Mouse (Mus musculus) layer of hippocampus, postnatal 25 days (tissue): ENCODE data around the gene Aldh6a1. TPM values are rescaled to one million over a fixed set of nuclear protein-coding genes. Genes with fewer than 3 reads are reported as not detected.

ENCODE experiments used
- DNase-seq, 2 experiments: peaks; one replicate each; pipeline ENCODE4 v3.0.0; 2022; ENCODE audit warnings: mixed read lengths in 2 of 2, low spot score in 1 of 2; ENCODE audit errors: extremely low spot score in 1 of 2
- total RNA-seq, 2 experiments: library from RNA; stranded (reverse); gene quantifications; 2 replicates each; pipeline ENCODE4 v1.2.3; 2021

Aldh6a1 gene
- total RNA-seq, 2 experiments from 2014 or later: 45.1 to 47.5 TPM

DNA sequence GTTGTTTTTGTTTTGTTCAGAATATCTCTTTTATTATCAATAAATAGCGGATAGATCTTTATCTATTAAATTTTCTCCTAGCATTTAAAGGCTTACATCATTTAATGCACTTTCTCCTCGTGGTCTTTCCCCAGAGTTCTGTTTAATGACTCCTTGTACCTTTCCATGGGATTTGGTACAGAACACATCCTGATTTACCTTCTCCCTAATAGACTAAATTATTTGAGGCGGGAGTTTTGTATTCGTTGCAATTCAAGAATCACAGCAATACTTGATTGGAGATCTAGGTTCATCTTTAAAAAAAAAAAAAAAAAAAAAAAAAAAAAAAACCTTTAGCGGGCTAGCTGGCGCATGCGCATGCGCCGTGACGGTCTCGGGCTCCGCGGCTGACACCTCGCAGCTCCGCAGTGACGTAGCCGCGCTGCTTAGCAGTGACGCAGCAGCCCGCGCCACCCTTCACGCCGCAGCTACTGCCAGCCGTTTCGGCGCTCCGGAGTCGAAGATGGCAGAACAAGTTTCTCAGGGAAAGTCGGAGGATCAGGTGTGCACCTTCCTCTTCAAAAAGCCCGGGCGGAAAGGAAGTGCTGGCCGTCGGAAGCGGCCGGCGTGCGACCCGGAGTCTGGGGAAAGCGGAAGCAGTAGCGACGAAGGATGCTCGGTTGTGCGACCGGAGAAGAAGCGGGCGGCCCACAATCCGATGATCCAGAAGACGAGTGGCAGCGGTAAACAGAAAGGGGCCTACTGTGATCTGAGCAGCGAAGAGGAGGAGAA is 33.8 kb downstream of the Aldh6a1 start, which contains the start of gene Rnf113a2:
Gene Rnf113a2, plus strand, starts transcription at position 363 of the 771 bp plus-strand sequence.
- DNase-seq: peak; percentile 66 to 74

DNA sequence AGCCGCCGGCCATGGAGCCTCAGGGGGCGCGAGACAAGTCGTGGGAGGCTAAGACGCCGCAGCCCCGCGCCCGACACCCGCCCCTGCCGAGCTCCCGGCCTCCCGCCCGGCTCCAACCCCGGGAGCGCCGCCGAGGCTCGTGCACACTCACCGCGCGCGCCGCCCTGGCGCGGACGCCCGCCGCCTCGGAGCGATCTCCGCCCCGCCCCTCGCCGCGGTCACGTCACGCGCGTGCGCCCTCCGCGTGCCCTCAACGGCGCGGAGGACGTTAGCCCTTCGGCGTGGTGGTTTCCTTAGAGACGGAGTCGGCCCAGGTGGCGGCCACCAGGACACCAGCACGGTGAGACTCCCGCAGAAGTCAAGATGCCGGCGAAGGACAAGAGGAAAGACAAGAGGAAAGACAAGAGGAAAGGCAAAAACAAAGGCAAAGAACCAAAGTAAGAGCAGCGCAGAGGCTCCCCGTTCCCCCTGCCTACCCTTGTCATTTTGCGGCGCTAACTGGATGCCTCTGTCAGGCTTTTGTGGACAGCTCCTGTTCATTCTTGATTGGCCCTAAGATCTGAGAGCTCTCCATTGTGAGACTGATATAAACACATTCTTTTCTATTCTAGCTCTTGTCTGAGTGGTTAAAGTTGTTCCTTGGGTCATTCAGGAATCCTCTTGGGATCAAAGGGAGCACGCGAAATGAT is 41.8 kb downstream of the Aldh6a1 start, which contains the start of the genes Entpd5 and Bbof1:
Gene Entpd5, minus strand, starts transcription at position 211 of the 689 bp plus-strand sequence.
Gene Bbof1, plus strand, starts transcription at position 253 of the 689 bp plus-strand sequence.
- DNase-seq: peak; percentile 88 to 93

DNA sequence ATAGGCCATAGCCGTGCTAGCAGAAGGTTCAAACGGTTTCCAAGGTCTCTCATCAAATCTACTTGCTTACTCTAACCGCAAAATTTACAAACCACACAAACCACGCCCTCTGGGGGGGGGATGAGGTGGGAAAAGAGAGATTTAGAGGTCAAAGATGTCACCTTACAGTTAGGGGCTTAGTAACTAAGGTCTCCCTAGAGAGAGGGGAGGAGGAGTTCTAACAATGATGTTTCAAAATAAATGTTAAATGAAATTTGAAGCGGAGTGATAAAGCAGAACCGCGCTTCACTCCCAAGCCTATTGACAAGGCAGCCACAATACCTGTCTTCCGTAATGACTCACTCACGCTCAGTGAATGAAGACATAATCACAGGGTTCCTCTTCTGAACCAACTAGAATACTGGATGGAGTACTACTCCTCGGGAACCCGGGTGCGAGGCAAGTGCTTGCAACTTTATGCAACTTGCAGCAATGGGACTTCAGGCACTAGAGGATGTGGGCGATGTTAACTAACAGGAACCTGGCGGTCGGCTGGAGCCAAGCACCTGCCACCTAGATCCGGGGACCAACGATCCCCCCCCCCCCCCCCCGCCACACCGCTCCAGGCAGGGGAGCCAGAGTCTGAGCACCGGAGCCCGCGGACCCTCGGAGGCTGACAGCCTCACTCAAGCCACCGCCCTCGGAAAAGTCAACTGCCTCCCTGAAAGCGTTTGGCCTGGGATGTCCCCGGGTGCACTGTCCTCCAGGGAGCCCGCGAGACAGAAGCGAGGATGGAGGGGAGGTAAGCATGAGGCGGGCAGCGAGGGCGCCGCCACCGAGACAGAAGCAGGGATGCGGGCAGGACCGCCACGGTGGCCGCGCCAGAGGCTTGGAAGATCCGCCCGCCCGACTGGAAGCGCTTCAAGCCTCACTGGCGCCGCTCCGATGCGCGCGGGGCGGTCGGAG is 42.7 kb downstream of the Aldh6a1 start:
- peak in 1 of 2 experiments; percentile 8 for DNase-seq

GRCm38 (mm10) chr12:84407259-84407658 is 43.5 kb downstream of the Aldh6a1 start:
- DNase-seq: no peak

DNA sequence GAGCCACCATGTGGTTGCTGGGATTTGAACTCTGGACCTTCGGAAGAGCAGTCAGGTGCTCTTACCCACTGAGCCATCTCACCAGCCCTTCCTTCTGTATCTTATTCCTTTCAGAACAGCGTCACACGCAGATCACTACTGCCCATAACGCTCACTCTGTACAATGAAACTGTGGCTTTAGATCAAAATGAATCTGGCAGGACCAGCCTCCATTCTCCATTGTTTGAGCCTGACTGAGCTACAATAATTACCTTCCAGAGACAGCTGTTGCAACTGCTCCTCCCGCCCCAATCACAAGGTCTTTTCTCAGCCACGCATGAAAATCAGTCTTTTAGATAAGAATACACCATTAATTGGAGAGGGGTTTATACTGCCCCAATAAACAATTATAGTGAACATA is 46.3 kb downstream of the Aldh6a1 start:
- DNase-seq: no peak

- DNase-seq: no peak
Observed at GRCm38 (mm10) chr12:84402923-84403322, 47.9 kb downstream of the Aldh6a1 start.

GRCm38 (mm10) chr12:84400653-84401052 is 50.2 kb downstream of the Aldh6a1 start:
- DNase-seq: no peak

GRCm38 (mm10) chr12:84400068-84400467 is 50.7 kb downstream of the Aldh6a1 start:
- no peak for DNase-seq

DNA sequence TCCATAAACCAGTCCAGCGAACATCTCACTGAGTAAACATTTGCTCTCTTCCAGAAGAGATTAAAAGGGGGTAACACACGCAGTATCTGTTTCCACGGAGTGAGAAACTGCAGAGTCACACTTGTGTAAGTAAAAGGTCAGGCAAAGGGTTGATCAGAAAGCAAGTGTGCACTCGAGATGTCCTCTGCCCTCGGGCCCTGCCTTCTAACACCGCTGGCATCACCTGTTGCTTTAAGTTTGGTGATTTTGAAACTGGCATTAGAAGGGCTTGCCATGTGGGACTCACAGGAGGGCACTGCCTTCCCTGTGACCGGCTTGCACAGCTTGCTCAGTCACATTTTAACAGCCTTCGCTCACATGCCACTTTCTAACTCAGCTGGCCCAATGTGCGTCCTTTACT is 51.1 kb downstream of the Aldh6a1 start:
- DNase-seq: no peak

- DNase-seq: no peak
Observed at GRCm38 (mm10) chr12:84399135-84399534, 51.7 kb downstream of the Aldh6a1 start.

DNA sequence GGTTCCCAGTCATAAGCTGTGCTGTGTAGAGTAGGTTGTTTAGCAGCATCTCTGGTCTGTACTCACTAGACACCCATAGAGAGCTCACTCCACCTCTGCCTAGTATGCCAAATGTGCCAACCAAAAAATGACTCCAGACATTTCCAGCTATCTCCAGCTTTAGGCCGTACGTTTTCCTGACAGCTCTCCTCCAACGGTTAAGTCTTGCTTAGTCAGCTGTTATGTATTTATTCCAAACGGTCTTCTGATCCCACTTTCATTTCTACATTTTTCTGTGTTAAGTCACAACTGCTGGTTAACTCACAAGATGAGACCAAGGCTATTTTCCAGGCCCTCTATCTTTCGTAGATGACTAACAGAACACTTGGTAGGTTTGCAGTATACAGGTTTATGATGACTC is 52.2 kb downstream of the Aldh6a1 start:
- DNase-seq: no peak

GRCm38 (mm10) chr12:84397685-84398084 is 53.1 kb downstream of the Aldh6a1 start:
- no peak for DNase-seq

DNA sequence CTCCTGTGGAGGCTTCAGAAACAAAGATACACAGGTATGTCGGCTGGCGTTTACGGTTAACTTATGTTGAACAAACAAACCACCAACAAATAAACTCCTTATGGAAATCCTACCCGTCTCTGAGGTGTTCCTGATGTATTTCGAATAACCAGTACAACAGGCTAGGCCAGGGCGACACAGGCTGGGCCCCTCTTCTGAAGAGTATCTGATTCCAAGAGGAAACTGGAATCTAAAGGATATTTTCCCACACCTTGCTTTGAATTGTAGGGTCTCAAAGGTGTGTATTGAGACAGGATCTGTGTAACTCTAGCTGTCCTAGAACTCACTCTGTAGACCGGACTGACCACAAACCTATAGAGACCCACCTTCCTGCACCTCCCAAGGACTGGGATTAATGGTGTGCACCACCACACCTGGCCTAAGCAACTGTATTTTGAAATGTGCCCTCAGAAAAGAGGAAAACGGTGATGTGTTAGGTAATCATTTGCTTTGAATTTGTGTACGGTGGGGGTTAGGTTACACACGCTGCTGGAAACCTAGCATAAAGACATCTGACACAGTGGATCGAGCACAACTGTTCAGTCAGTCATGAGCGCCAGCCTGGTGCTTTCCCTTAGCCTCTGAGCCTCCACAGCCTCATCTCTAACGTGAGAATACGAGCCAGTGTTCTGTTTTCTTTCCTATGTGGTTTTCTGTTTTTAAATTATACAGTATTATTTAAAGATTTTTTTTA is 53.7 kb downstream of the Aldh6a1 start:
- no peak for DNase-seq

DNA sequence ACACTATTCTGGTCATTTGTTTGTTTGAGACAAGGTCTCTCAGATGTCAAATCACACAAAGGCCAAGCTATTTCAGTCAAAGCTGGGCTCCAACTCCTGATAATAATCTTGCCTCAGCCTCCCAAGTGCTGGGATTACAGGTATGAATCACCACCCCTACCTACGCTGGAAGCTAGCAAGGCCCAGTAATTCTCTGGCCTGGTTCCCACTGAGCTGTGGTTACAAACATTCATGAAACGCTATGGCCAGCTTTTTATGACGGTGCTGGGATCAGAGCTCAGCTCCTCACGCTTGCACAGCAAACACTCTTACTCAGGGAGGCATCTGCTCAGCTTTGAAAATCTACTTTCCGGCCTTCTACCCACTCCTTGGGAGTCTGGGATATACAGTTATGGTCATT is 57.0 kb downstream of the Aldh6a1 start:
- no peak for DNase-seq

DNA sequence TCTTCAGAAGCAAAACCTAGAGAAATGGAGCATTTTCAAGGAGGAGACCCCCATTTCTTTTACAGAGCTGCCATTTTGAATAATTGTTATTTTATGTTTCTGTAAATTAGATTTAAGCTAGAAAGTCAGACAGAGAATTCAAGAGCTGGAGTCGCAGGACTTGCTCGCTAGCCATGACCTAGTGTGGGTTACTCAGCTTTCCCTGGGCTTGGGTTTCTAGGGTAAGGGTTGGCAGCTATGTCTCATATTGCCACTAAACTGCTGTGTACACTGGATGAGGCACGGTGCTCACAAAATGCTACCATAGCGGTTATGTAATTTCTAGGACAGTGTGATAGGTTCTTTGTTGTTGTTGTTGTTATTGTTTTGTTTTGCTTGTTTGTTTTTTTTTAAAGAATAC is 58.1 kb downstream of the Aldh6a1 start:
- DNase-seq: no peak

DNA sequence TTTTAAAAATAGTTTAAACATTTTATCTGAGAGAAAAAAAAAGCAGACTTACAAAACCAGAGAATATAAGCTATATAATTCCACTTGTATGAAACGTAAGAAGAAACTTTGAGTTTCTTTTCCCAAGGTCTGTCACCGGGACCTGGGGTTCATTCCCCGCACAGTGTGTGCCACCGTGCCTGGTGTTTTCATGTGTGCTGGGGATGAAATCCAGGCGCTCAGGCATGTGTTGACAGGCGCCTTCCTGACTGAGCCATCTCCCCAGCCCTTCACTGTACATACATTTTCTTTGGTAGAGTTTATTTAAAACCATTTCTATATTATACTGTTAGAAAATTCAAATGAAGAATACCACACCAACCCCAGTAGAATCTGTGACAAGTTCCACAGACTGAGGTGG is 60.5 kb downstream of the Aldh6a1 start:
- DNase-seq: no peak

DNA sequence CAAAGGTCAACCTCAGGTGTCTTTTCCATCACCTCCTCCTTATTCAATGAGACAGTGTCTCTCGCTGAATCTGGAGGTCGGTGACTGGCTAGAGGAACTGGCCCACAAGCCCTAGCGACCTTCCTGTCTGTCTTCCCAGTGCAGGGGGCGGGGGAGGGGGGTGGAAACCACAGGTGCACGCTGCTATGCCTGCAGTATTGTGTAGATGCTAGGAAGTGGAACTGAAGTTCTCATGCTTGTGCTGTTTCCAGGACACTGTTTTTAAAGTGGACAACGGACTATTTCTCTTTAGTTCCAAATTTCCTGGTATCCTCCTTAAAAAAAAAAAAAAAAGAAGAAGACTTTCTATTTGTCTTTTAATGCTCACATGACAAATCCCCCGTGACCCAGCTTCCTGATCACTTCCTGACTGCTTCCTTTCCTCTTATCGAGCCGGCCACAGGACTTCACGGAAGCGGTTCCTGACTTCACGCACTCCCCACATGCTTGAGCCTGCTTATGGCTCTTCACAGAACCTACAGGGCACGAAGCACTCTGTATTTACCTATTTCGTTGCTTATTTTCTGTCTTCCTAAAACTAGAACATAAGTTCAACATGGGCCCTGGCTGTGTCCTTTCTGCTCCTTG is 61.9 kb downstream of the Aldh6a1 start:
- no peak for DNase-seq

DNA sequence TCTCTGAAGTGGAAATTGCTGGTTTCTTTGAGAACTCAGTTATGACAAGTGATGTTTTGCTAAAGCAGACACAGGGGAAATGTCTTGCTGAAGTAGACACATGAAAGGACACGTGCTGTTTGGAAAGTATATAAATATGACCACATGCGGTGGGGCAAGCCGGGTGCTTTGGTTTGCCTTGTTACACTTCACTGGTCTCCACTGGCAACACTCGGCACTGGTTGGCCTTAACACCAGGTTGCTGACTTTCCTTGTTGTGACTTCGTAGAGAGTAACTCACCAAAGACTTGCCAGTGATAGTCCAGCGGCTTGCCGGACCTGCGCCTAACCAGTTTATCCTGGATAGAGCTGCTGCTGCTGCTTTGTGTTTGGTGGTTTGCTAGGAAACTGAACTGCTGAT is 62.7 kb downstream of the Aldh6a1 start:
- no peak for DNase-seq

DNA sequence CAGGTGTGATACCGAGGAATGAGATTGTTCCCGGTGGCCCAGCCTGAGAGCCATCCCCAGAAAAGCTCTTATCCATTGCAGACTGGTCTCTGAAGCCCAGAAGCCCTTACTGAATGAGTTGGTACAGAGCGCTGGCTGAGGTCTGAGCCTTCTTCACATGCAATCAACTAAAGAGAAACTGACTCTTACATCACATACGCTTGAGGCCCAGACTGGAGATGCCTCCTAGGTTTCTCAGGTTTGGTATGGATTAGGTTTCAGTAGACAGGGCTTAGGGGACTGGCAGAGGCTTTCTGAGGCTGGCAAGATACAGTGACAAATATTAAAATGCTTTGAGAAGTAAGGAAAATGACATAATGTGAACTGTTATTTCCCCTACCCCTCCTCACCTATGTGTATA is 65.4 kb downstream of the Aldh6a1 start:
- no peak for DNase-seq
